Mouse (Mus musculus): ENCODE measurements around the gene Gm2a.
"Not testable (repeated sequence)": the region's sequence is repeated elsewhere in the genome, so short reads cannot be mapped to it uniquely, and the experiment has no call there.

The Gm2a gene

DNA sequence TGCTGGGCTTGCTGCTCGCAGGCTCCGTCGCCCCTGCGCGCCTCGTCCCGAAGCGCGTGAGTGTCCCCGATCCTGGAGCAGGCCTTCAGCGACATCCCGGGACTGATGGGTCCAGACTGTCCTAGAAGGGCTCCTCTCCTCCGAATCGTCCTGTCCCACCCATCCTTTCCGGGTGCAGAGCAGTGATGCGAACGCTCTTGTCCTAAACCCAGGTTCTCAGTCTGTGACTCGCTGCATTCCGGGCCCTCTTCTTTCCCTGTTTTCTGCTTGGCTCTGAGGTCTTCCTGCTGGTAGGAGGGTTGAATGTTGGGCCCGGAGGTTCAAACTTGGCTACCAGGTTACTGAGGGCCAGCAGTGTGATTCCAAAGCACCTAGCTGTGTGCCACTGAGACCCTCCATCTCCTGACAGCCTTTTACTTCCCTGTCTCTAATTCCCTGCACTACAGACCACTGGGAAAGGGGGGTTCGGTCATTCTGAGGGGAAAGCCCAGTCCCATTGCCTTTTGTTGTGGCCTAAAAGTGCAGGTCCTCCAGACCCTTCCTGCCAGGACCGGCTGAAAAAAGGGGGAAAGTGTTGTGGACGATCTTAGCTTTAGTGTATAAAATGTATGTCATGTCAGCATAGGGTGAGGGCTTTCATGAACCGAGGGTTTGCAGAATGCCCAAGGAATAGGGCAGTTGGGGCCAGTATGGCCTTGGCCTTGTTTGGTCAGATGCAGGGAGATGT lies 437 bp downstream of the Gm2a start:
- no peak for DNase-seq

DNA sequence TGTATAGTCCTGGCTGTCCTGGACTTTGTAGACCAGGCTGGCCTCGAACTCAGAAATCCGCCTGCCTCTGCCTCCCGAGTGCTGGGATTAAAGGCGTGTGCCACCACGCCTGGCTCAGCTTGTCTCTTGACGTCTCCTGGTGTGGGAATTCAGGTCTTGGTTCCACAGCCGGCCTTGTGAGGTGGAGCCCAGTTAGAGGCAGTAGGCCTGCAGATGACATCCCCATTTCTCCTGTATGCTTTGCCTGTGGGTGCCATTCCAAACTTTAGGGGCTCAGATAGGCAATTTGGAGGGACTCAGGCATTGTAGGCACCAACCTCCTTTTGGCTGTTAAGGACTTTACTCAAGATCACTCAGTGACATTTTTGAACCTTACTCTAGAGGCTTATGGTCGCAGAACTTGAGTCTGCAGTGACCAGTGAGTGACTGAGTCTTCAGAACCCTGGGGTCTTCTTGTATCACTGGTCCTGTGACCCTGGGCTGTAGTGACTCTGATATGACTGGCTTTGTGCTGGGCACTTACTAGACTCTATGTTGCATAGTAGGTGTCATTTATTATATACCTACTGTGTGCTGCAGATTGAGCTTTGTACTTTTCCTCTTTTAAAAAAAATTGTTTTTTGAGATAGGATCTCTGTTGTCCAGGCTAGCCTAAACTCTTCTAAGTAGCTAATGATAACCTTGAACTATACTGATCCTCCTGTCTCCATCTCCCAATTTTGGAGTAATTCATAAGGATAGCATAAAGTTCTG lies 1.3 kb downstream of the Gm2a start:
- no peak for DNase-seq

DNA sequence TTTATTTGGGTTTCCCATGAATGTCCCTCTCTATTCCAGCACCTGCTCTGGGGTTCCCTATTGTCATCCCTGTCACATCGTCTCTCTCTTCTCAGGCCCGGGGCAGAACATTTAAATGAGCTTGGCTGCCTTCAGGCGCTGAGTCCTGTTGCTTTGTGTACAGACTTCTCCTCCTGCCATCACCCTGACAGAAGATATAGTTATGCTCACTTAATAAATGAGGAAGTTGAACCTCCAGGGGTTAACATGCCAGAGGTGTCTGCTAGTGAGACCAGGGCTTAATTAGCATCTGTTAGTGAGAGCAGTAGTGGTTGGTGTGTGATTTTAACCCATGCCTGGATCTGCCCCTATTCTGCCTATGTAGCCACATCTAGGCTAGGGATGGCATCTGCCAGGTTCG lies 2.0 kb downstream of the Gm2a start:
- DNase-seq: no peak

DNA sequence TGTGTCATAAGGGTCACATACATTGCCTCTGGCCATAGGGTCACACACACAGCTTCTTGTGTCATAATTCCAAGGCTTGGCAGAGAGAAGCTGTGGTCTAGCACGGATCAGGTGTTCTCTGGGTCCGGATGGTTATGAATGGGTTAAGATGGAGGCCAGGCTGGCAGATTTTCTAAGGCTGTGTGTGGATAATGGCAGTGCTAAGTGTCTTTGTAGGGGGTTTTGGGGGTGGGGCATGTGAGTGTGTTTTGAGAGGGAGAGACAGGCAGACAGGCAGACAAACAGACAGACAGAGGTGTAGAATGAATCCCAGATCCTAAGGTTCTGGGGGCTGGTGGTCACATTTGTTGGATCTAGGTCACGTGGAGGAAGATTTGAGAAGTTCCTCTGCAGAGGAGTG lies 4.1 kb downstream of the Gm2a start:
- DNase-seq: no peak

DNA sequence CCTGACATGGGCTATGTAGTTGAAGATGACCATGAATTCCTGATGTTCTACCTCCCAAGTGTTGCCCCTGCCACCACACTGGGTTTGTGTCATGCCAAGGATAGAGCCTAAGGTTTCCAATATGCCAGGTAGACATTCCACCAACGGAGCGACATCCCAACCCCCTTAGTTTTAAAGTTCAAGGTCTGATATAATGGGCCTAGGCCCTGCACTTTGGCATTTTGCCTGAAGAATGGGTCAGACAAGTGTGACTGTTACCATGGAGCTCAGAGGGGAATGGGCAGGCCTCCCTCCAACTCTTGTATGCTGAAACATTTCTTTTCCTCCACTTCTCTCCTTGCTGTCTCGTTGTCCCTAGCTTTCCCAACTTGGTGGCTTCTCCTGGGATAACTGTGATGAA lies 5.3 kb downstream of the Gm2a start:
- no peak for DNase-seq

DNA sequence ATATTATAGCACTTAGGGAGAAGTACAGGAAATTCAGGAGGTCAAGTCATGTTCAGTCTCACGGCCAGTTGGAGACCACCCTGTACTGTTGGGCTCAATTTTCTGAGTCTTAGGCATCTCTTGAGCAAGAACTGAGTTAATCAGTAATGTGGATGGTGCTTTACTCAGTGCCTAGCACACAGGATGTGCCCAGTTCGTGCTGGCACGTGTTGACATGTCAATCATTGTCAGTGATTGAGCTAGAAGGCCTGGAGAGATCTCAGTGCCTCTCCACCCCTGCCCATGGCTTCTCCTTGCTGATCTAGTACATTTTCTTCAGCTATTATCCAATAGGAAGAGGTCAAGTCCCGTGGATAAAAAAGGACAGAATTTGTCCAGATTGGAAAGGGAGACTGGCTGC lies 7.5 kb downstream of the Gm2a start:
- no peak for DNase-seq

DNA sequence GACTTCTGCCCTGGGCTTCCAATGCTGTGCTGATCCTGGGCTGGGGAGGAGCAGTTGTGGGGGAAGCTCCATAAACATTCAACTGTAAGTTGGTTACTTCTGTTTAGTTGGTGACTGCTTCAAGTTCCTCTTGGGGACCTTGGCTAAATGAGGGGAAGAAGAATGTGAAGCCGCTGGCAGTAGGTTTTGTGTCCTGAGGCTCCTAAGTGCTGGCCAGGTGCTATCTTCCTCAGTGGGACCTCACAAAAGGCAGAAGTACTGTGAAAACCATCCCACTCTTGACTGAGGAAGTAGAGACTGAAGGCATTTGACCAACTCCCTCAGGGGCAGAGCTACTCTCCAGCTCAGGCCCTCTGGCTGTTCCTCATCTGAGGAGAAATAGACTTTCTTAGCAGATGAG lies 8.7 kb downstream of the Gm2a start:
- no peak for DNase-seq

DNA sequence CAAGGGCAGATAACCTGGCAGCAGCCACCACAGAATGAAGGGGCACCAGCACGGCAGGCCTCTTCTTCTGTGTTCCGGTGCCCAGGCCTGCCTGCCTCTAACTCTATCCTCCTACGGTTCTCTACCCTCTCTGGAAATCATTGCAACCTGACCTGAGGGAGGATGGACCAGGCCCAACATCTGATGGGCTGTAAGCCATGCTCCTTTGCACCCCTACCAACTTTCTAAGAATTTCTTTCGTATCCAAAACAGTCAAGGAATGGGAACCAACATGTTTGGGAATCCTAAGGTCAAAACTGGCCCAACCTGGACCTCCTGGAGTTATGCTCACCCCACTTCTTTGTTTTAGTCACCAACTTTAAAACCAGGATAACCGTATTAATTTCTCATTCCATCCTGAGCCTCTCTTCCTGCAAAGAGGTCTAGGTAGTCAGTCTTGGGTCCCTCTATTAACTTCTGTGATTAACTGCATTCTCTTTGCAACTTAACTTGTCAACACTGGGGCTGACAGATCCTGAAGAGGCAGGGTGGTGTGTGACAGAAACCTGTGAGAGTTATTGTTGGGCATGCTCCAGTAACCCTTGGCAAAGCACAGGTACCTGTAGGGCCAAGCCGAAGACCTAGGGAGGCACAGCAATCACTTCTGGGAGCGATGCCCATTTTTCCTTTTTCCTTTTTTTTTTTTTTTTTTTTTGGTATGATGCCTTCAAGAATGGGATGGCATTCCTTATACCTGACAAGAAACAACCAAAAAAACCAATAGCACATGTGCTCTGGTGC lies 11.8 kb downstream of the Gm2a start:
- DNase-seq: no peak

DNA sequence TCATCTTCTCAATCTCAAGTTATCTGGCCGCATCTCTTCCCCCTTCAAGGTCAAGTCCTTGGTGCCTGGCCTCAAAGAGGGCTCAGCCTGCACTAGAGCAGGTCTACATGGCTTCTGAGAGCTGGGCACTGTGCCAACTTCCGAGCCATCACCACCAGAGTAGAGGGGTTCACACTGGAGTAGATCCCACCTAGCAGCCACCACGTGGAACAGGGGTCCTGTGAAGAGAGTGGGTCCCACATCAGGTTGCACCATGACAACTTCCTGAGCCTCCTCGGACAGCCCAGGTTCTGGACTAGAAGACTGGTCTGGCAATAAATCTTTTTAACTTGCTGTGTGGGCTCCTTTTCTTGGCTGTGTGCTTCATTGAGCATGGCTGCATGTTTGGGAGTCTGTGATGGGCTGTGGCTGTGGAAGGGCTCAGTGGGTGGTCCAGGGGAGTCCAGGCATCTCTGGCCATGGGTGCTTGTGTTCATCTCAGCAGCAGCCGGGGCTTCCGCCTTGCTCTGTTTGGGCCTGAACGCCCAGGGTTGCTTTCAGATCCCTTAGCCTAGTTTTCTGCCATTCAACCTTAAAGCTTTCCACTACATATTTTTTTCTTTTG lies 12.8 kb downstream of the Gm2a start:
- no peak for DNase-seq

DNA sequence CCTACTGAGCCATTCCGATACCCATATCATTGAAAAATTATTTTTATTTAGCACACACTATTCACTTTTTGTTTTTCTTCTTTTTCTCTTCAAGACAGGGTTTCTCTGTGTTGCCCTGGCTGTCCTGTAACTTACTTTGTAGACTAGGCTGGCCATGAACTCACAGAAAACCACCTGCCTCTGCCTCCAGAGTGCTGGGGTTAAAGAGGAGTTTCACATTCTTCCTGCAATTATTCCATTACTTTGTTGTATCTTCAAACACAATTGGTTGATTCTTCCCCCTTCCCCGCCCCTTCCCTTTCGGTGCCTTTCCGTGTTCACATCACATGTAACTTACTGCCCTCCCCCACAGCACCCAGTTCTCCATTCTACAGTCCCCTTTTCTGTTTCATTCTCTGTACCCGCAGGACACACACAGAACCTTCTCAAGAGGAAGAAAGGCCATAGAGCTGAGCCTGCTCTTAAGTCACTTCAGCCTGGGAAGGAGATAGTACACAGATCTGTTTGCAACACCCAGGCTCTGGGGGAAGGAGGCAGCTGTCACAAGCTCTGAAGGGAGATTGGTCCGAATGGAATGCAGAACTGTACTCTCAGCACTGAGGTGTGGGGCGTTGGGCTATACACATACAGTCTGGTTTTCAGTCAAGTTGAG lies 15.4 kb downstream of the Gm2a start:
- peak; percentile 32 for DNase-seq

DNA sequence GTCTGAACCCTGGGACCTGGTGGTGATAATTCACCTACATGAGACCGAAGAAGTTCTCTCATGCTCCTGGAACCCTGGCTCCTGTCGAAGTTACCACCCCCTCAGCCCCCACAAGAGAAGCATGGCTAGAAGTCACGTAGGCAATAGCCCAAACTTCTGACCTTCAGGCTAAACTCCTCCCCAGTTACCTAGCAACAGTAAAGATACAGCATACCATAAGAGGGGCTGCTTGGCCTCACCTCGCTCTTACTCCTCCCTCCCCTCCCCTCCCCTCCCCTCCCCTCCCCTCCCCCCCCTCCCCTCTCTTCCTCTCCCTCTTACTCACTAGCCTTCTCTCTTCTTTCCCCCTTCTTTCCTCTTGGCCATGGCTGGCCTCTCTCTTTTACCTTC lies 15.9 kb downstream of the Gm2a start:
- not testable (repeated sequence) for DNase-seq

DNA sequence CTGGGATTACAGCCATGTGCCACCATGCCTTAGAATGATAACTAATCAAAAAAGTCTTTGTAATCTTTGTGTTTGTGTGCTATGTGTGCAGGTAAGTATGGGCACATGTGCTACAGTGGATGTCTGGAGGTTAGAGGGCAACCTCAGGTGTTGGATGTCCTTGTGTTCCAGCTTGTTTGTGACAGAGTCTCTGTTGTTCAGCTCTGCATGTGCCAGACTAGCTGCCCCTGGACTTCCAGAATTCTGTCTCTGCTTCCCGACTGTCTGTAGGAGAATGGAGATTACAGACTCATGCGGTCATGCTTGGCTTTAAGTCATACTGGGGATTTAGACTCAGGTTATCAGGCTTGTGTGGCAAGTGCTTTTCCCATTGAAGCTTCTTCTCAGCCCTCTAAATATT lies 16.4 kb downstream of the Gm2a start:
- DNase-seq: no peak

DNA sequence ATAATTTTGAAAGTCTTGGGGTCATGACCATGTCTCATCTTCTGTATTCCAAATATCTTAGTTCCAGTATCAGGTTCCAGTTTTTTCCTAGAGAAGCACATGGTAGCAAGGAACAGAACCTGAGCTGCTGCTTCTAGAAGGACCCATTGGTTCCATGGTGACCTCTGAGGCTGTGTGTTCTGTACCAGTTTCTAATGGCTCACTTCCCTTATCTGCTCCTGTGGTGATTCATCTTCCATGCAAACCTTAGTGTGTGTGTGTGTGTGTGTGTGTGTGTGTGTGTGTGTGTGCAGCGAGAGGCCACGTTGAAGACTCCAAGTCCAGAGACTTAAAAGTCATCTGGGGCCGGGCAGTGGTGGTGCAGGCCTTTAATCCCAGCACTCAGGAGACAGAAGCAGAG lies 18.1 kb downstream of the Gm2a start:
- DNase-seq: no peak

DNA sequence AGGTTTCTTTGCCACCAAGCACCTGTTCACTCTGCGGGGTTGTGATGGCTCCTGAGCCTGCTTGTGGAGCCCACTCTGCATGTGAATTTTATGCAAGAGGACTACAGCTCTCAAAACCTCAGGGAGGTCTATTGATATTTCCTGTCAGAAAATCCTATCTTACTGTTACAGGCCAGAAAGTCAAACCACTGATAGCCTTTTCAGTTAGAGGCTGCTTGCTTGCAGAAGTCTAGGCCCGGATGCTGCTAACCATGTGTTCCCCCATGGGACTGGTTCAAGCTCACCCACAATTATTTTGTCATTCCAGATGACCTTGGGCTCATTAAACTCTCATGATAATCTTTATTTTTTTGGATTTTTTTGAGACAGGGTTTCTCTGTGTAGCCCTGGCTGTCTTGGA lies 19.1 kb downstream of the Gm2a start:
- DNase-seq: no peak

DNA sequence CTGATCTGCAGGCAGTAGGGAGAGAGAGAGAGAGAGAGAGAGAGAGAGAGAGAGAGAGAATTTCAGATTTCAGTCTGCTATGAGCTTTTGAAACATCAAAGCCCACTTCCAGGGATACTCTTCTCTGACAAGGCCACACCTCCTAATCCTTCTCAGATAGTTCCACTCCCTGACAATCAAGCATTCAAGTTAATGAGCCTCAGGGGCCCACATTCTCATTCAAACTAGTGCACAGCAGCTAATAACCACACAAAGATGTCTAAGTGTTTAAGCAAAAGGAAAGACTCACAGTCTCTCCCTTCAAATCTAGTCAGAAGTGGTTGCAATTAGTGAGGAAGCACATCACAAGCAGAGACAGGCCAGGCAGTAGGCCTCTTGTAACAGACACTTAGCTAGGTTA lies 22.4 kb downstream of the Gm2a start:
- no peak for DNase-seq

DNA sequence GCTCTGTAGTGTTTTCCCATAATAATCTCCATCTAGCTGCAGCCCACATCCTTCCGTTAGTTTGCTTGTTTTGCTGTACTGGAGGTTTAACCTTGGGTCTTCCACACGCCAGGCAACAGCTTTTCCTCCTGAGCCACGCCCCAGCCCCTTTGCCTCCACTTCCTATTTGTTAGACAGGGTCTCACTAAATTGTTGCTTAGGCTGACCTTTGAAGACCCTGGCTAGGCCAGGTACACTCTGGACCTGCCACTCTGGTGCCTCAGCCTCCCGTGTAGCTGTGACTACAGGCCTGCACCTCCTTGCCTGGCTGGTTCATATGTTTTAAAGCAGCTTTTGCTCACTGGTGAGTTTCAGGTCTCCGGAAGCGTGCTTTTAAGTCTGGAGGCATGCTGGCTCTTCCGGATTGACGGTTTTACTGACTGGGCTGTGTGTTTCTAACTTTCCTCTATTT lies 22.9 kb downstream of the Gm2a start:
- DNase-seq: no peak

DNA sequence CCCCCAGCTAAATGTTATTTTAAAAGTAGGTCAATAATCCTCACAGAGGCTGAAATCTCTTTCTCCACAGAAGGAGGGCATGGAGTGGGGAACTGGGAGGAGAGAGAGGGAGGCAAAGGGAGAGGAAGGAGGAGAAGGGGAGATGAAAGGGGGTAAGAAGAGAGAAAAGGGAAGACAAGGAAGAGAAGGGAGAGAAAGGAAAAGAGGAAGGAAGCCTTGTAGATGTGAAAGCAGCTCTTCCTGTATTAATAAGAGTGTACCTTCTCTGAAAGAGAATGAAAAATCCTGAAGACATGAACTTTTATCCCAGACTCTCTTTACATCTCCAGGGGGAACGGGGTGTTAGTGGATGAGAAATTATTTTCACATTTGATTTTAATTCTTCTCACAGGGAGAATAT lies 23.5 kb downstream of the Gm2a start:
- DNase-seq: no peak

DNA sequence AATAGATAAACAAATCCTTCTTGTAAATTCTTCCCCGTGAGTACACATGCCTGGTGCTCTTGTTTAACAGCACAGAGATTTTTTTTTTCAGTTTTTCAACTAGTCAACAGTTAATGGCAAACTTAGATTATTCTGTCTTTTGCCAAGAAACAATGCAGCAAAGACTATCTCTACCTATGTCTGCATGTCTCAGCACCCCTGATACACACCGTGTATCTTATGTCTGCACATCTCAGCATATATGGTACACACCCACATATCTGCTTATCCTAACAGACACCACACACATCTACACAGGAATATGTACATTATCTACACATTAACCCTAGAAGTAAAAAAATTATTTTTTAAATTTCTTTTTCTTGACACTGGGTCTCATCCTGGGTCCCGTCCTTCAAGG lies 28.7 kb downstream of the Gm2a start:
- no peak for DNase-seq

DNA sequence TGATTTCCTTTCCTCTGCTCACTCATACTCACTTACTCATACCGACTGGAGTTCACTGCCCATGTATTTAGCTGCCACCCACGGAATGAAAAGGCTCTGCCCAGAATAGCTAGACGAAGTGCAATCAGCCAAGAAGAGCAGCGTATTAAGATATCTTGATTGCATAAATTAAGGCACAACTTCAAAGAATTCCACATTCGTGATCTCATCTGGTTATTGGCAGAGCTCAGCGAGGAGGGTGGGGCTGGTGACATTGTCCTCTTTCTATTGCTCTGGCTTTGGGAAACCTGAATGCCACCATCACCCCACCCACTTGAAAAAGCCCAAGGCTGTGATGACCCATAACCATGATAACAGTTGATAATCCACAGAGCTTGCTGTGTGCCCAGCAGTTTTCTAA lies 30.0 kb downstream of the Gm2a start:
- no peak for DNase-seq

DNA sequence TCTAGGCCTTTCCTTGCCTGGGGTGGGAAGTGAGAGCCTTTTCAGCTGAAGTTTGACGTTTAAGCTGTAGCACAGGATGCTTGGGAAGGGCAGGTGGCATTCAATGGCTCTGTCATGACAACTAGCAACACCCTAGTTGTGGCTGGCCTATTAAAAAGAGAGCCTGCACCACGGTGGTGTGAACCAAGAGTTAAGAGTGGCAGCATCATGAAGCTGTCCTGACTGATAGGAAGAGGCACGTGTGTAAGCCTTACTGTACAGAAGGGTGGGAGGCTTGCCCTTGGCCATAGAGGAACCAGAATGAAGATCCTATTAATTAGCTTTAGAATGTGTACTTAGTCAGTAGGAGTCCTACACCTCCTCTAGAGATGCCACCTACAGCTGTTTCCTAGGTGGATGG lies 30.5 kb downstream of the Gm2a start:
- DNase-seq: no peak

DNA sequence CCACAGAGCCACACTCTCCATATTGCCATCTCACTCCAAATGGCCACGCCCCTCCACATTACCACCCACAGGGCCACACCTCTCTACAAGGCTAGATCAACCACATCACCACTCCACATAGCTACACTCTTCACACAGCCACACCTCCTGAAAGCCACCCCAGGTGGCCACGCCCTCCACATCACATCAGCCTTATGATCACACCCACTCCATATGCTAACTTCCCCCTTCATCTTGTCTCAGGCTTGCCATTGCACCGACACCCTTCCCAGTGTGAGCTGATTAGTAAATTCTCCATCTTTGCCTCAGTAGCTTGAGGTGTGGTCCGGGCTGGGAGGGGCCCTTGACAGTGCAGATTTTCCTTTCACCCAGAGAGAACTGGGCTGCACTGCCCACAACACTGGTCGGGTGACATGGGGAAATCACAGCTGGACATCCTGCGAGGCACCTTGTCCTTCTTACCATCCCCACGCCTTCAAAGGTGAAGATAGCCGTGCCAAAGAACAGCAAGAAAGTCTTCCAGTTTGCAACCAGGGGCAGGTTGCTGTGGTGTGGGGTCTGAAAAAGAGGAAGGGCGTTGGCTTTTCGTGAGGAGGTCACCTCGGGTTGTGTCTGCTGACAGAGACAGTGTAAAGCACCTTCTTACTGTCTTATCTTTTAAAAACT lies 33.3 kb downstream of the Gm2a start:
- DNase-seq: peak; percentile 16

DNA sequence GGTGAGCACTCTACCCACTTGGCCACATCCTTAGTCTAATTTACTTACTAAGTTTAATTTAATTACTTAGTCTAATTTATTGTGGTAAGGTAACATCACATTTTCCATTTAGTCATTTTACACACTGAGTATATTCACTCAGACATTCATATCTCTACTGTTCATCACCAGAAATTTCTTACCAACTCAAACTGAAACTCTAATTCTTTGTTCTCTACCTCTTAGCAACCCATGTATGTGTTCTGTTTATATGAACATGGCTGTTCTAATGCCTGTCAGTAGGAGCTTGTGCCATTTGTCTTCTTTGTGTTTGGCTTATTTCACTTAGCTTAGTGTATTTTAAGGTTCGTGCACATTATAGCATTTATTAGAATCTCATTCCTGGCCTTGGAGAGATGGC lies 34.0 kb downstream of the Gm2a start:
- DNase-seq: no peak

All from lung, postnatal 14 days (tissue).